Comparison of ENCODE assay signal across 22 mouse cellular contexts in genomic region chr3:15219275-15219674, GRCm38 (mm10).
DNase-seq lines count a peak whose midpoint lies in the region; ATAC-seq and TF ChIP-seq lines count a peak whose summit lies in the region.
"Had no signal": no experiment of that assay in that cellular context is flagged by ENCODE, and none has a peak within 500 bp of the region (broad histone marks: within the 10 kb centered on the region; RNA-seq: fewer than 3 reads in every experiment).

No protein-coding gene starts in this region.

- H3K36me3 ChIP-seq in kidney, embryonic 16.5 days (ENCODE audit: insufficient read depth, low read length), result no peaks in the 10 kb centered on the region
- no peaks in the 10 kb centered on the region for H3K36me3 ChIP-seq in liver, postnatal 0 days (replicated peaks; ENCODE audit: insufficient read depth, low read length)
- no peaks in the 10 kb centered on the region for H3K36me3 ChIP-seq in liver, embryonic 12.5 days
- H3K36me3 ChIP-seq: embryonic facial prominence, embryonic 10.5 days; G1E; heart, embryonic 15.5 days had no signal

- no peak overlapping the region for H3K4me2 ChIP-seq in kidney, embryonic 16.5 days (replicated peaks; ENCODE audit: low read depth, low read length)
- H3K4me2 ChIP-seq in liver, postnatal 0 days (ENCODE audit: low read depth, low read length), result no peak overlapping the region
- no peak overlapping the region for H3K4me2 ChIP-seq in liver, embryonic 12.5 days
- H3K4me2 ChIP-seq: forebrain, embryonic 13.5 days; heart, embryonic 11.5 days; heart, embryonic 15.5 days had no signal

- no peak overlapping the region for H3K9ac ChIP-seq in kidney, embryonic 16.5 days (replicated peaks; ENCODE audit: low read length)
- no peak overlapping the region for H3K9ac ChIP-seq in liver, postnatal 0 days (replicated peaks)
- H3K9ac ChIP-seq in liver, embryonic 12.5 days, result no peak overlapping the region
- H3K9ac ChIP-seq: forebrain, embryonic 13.5 days; forebrain, postnatal 0 days; heart, embryonic 15.5 days had no signal

- H3K27me3 ChIP-seq in kidney, embryonic 16.5 days (ENCODE audit: insufficient read depth, low read length), result no peaks in the 10 kb centered on the region
- H3K27me3 ChIP-seq in liver, postnatal 0 days (ENCODE audit: insufficient read depth, low read length), result no peaks in the 10 kb centered on the region
- H3K27me3 ChIP-seq in liver, embryonic 12.5 days (replicated peaks), result no peaks in the 10 kb centered on the region
- H3K27me3 ChIP-seq: forebrain, embryonic 13.5 days; heart, embryonic 15.5 days had no signal

- H3K27ac ChIP-seq in kidney, embryonic 16.5 days (ENCODE audit: low read length), result no peak overlapping the region
- 0 out of 2 replicates have a peak overlapping the region, but pooled peaks have one; percentile 42 for H3K27ac ChIP-seq in liver, postnatal 0 days (ENCODE audit: low read depth)
- H3K27ac ChIP-seq in liver, embryonic 12.5 days, result no peak overlapping the region
- H3K27ac ChIP-seq: embryonic facial prominence, embryonic 10.5 days; forebrain, embryonic 13.5 days; heart, adult 2 months; heart, embryonic 15.5 days had no signal

- no peaks in the 10 kb centered on the region for H3K4me1 ChIP-seq in kidney, embryonic 16.5 days (ENCODE audit: insufficient read depth, low read length)
- H3K4me1 ChIP-seq in liver, postnatal 0 days (ENCODE audit: insufficient read depth), result no peaks in the 10 kb centered on the region; the same call in 1 of the 2 replicates
- H3K4me1 ChIP-seq in liver, embryonic 12.5 days, result no peaks in the 10 kb centered on the region
- H3K4me1 ChIP-seq: embryonic facial prominence, embryonic 10.5 days; forebrain, embryonic 13.5 days; heart, embryonic 15.5 days had no signal

- 28% methylated on average over 2 of the region's 2 CpGs for WGBS in kidney, embryonic 16.5 days
- WGBS in liver, postnatal 0 days (ENCODE audit: insufficient replicate concordance), result 49% methylated on average over 2 of the region's 2 CpGs
- WGBS in liver, embryonic 12.5 days (ENCODE audit: insufficient replicate concordance), result 64% methylated on average over 2 of the region's 2 CpGs

- no peak for TF ChIP-seq CTCF in liver, postnatal 0 days (IDR thresholded peaks at IDR 0.05; ENCODE audit: low read depth)

- ATAC-seq in kidney, embryonic 16.5 days (ENCODE audit: low FRiP score, low TSS enrichment), result no peak
- peak; percentile 86 for ATAC-seq in liver, postnatal 0 days
- ATAC-seq in liver, embryonic 12.5 days, result no peak
- ATAC-seq: CD4-positive, CD25-positive, alpha-beta regulatory T cell, adult 4 months; forebrain, embryonic 13.5 days; forebrain, postnatal 0 days had no signal

- no peak for TF ChIP-seq EP300 in liver, postnatal 0 days (IDR thresholded peaks at IDR 0.05; ENCODE audit: low read depth)

- H3K4me3 ChIP-seq in kidney, embryonic 16.5 days (ENCODE audit: low read length), result no peak overlapping the region
- no peak overlapping the region for H3K4me3 ChIP-seq in liver, postnatal 0 days (ENCODE audit: low read depth, low read length)
- H3K4me3 ChIP-seq in liver, embryonic 12.5 days, result no peak overlapping the region
- H3K4me3 ChIP-seq: embryonic facial prominence, embryonic 10.5 days; forebrain, embryonic 13.5 days; heart, adult 2 months; heart, embryonic 15.5 days had no signal

- H3K9me3 ChIP-seq in kidney, embryonic 16.5 days (ENCODE audit: low read length), result no peaks in the 10 kb centered on the region
- no peaks in the 10 kb centered on the region for H3K9me3 ChIP-seq in liver, postnatal 0 days (ENCODE audit: low read length)
- H3K9me3 ChIP-seq in liver, embryonic 12.5 days (replicated peaks), result no peaks in the 10 kb centered on the region
- H3K9me3 ChIP-seq: embryonic facial prominence, embryonic 10.5 days; forebrain, embryonic 13.5 days; G1E; heart, embryonic 15.5 days had no signal

- DNase-seq in gastrocnemius, adult 18-20 months (ENCODE audit: low spot score), result peak; percentile 2
- DNase-seq in gastrocnemius, postnatal 10 days, result no peak
- DNase-seq in kidney, adult 8-10 months, result peak; percentile 5 to 35
- no peak for DNase-seq in liver, postnatal 0 days
- peak; percentile 6 for DNase-seq in lung, postnatal 36 days
- no peak for DNase-seq in lung, postnatal 10 days
- DNase-seq: adrenal gland, adult 8-10 months; adrenal gland, postnatal 36 days; B cell, adult 2 months; cerebellum, adult 2 months; cerebellum, postnatal 10 days; forebrain, postnatal 0 days; heart, adult 2 months; heart, postnatal 14 days had no signal

Comparison
In these comparisons a context has a peak if more than half of its experiments do, and no peak if none do; other contexts are left out.
1. DNase-seq: peak in gastrocnemius, adult 18-20 months (single experiment), kidney, adult 8-10 months (2 of 2) and lung, postnatal 36 days (single experiment); none in gastrocnemius, postnatal 10 days (single experiment), liver, postnatal 0 days (single experiment) and lung, postnatal 10 days (single experiment).